Mouse (Mus musculus) heart, embryonic 11.5 days (tissue): ENCODE data around the gene Myt1l. TPM values are rescaled to one million over a fixed set of nuclear protein-coding genes. Genes with fewer than 3 reads are reported as not detected.

Experiments used
- ATAC-seq: fragments of 200-750 bp; cut with Nextera tagmentation; replicated peaks from 2 replicates; pipeline ENCODE4 v1.8.0; 2017; ENCODE audit warnings: moderate library complexity; ENCODE audit not compliant: insufficient number of reproducible peaks, low FRiP score, low TSS enrichment
- H3K27ac ChIP-seq: fragments of 300-500 bp; sonication (generic); 2 replicates; pipeline ENCODE4 v1.5.1; 2014; ENCODE audit warnings: mild to moderate bottlenecking, low read depth, low read length
- H3K27me3 ChIP-seq: fragments of 300-500 bp; sonication (generic); 2 replicates; pipeline ENCODE4 v1.6.1; 2014; ENCODE audit warnings: mild to moderate bottlenecking, low read length, mixed read lengths; ENCODE audit not compliant: control insufficient read depth, insufficient read depth
- H3K36me3 ChIP-seq: fragments of 300-500 bp; sonication (generic); 2 replicates; pipeline ENCODE4 v1.6.1; 2014; ENCODE audit warnings: mild to moderate bottlenecking, low read length, moderate library complexity, mixed read lengths; ENCODE audit not compliant: control insufficient read depth, insufficient read depth
- H3K4me1 ChIP-seq: fragments of 300-500 bp; sonication (generic); 2 replicates; pipeline ENCODE4 v1.6.1; 2014; ENCODE audit warnings: low read length; ENCODE audit not compliant: control insufficient read depth, insufficient read depth
- H3K4me2 ChIP-seq: fragments of 300-500 bp; sonication (generic); 2 replicates; pipeline ENCODE4 v1.6.1; 2014; ENCODE audit warnings: mild to moderate bottlenecking, moderate library complexity
- H3K4me3 ChIP-seq: fragments of 300-500 bp; sonication (generic); 2 replicates; pipeline ENCODE4 v1.5.1; 2014; ENCODE audit warnings: low read depth, low read length
- H3K9ac ChIP-seq: fragments of 300-500 bp; sonication (generic); 2 replicates; pipeline ENCODE4 v1.6.1; 2014; ENCODE audit warnings: mild to moderate bottlenecking, low read depth, low read length, moderate library complexity
- H3K9me3 ChIP-seq: fragments of 300-500 bp; sonication (generic); replicated peaks from 2 replicates; pipeline ENCODE4 v1.6.1; 2016; ENCODE audit warnings: low read length; ENCODE audit not compliant: control insufficient read depth
- whole genome bisulfite sequencing: fragments of 180-500 bp; shearing (Covaris S2); extraction: QIAGEN DNeasy Blood & Tissue Kit; methylation state at CpG from one replicate; pipeline ENCODE4 v1.1.7; 2014; ENCODE audit not compliant: insufficient replicate concordance; 5-methylcytosine and 5-hydroxymethylcytosine counted together
- polyA plus RNA-seq: library from polyadenylated mRNA; unstranded; fragments of >200 nt; fragmentation: Nextera tagmentation; extraction: Ambion mirVana; gene quantifications from 2 replicates; pipeline ENCODE4 v1.2.1, GENCODE M21; 2014

The Myt1l gene
- polyA plus RNA-seq, 1 experiment from 2014 or later: 1.1 TPM

DNA sequence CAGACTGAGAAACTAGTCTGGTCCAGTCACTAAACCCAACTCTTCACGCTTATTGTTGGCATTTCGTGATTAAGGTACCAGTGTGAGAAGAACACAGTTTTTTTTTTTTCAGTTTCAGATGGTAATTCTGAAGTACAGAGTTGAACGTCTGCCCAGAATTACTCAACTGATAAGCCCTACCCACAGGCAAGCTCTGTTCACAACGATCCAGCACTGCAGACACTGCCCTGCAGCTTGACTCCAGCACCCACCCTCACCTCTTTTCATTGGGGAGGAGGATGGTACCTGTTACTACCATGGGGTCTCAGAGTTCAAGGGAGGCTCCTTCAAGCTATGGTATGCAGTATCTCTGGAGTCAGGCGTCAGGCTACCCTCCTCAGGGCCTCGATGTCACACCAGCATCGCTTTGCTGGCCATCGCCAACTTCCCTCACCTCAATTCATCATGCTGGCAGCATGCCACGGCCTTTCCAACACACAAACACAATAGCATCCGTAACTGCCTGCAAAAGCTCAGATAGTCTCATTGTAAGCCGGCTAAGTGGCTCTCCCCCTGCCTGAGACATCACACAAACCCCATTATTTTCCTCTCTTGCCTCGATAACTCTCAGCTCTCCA lies 281.5 kb downstream of the Myt1l start:
- Histone ChIP-seq H3K27me3 (no peaks in the 10 kb centered on the region), H3K4me1 (no peaks in the 10 kb centered on the region), H3K9me3 (no peaks in the 10 kb centered on the region), H3K27ac (no peak overlapping the region), H3K9ac (no peak overlapping the region), H3K4me2 (no peak overlapping the region), H3K4me3 (no peak overlapping the region), H3K36me3 (no peaks in the 10 kb centered on the region)
- peak; percentile 49; the same call in 1 of the 2 replicates for ATAC-seq
- WGBS: 46% methylated on average over 12 of the region's 12 CpGs

DNA sequence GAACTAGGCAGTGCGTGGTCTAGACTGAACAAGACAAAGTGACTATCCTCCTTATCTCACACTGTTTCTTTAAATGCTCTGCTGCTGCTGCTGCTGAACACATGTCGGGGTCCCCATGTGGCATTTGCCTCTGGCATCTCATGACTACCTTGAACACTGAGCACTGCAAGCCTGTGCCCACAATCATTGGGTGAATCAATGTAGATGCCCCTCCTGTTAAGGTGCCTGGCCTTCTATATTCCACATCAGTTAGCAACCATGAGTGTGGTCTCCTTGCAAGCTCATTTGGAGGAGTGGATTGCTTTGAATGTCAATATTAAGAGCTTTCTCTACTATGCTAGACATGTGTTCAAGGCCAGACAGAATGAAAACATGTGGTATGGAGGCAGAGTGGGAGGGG lies 287.3 kb downstream of the Myt1l start:
- Histone ChIP-seq H3K9ac (no peak overlapping the region), H3K27ac (no peak overlapping the region), H3K4me3 (no peak overlapping the region), H3K4me2 (no peak overlapping the region), H3K36me3 (no peaks in the 10 kb centered on the region), H3K27me3 (no peaks in the 10 kb centered on the region), H3K4me1 (0 out of 2 replicates have a peak, but pooled peaks cover 3% of the 10 kb centered on the region), H3K9me3 (no peaks in the 10 kb centered on the region)
- no peak for ATAC-seq
- WGBS: 55% methylated on average over 2 of the region's 2 CpGs

DNA sequence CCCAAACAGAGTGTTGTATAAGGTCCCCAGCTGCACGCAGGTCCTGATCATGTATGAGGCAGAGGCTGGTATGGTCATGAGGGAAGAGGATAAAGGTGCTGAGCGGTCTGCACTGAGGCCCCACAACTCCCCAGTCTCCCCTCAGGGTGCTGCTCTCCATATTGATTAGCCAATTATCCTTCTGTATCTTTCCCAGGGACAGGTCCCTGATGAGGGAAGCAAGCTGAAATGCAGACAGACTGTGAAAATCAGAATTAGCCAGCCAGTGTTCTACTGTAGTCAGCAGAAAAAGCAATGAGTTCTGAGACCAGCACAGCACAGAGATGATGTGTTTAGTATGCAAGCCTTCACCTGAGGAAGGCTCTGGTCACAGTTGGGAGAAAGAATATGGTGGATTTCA lies 287.9 kb downstream of the Myt1l start:
- no peak overlapping the region for H3K27ac ChIP-seq
- no peak for ATAC-seq
- H3K4me2 ChIP-seq: no peak overlapping the region
- no peak overlapping the region for H3K9ac ChIP-seq
- H3K27me3 ChIP-seq: no peaks in the 10 kb centered on the region
- H3K36me3 ChIP-seq: no peaks in the 10 kb centered on the region
- 92% methylated on average over 2 of the region's 2 CpGs for WGBS
- 0 out of 2 replicates have a peak, but pooled peaks cover 3% of the 10 kb centered on the region for H3K4me1 ChIP-seq
- H3K9me3 ChIP-seq: no peaks in the 10 kb centered on the region
- H3K4me3 ChIP-seq: no peak overlapping the region

DNA sequence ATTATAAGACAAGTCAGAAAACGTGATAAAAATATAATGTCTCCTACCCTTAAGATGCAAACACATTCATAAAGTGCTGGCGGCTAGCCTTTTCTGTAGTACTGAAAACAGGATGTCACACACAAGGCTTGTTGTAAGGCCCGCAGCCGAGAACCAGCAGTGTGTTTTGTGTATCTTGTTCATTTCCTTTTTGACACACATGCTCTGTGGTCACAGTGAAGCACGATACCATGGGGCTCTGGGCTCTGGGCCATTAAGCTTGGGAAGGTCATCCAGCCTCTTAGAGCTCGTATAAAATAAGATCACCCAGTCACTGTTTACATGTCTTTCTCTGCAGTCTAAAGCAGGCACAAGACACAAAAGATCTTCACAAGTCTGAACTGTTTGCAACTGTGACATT lies 288.6 kb downstream of the Myt1l start:
- H3K27me3 ChIP-seq: no peaks in the 10 kb centered on the region; the same call in 1 of the 2 replicates
- H3K4me3 ChIP-seq: no peak overlapping the region
- no peaks in the 10 kb centered on the region for H3K36me3 ChIP-seq
- no peak overlapping the region for H3K9ac ChIP-seq
- H3K4me1 ChIP-seq: 0 out of 2 replicates have a peak, but pooled peaks cover 3% of the 10 kb centered on the region
- WGBS: 59% methylated on average over 6 of the region's 6 CpGs
- H3K27ac ChIP-seq: no peak overlapping the region
- H3K9me3 ChIP-seq: no peaks in the 10 kb centered on the region
- H3K4me2 ChIP-seq: no peak overlapping the region
- ATAC-seq: no peak

DNA sequence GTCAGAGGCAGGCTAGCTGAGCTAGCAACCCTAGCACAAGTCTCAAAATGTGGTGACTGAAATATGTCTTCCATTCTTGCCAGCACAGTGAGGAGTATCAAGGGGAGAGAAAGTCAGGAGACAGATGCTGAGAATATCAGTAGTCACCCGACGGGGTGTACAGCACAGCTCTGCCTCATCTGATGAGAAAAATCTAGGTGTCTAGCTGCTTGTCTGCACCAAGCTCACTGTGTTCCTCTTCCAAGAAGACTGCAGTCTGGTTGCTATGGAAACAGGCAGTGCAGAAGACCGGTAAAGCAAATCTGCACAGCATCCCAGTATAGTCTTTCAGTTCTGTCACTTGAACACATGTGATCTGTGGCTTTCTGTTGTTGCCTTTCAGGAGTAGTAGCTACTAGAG lies 294.0 kb downstream of the Myt1l start:
- H3K36me3 ChIP-seq: no peaks in the 10 kb centered on the region
- no peaks in the 10 kb centered on the region for H3K9me3 ChIP-seq
- 0 out of 2 replicates have a peak, but pooled peaks cover 1% of the 10 kb centered on the region for H3K4me1 ChIP-seq
- WGBS: 63% methylated on average over 3 of the region's 3 CpGs
- H3K4me2 ChIP-seq: no peak overlapping the region
- ATAC-seq: no peak
- no peaks in the 10 kb centered on the region; the same call in 1 of the 2 replicates for H3K27me3 ChIP-seq
- no peak overlapping the region for H3K27ac ChIP-seq
- H3K4me3 ChIP-seq: no peak overlapping the region
- no peak overlapping the region for H3K9ac ChIP-seq

DNA sequence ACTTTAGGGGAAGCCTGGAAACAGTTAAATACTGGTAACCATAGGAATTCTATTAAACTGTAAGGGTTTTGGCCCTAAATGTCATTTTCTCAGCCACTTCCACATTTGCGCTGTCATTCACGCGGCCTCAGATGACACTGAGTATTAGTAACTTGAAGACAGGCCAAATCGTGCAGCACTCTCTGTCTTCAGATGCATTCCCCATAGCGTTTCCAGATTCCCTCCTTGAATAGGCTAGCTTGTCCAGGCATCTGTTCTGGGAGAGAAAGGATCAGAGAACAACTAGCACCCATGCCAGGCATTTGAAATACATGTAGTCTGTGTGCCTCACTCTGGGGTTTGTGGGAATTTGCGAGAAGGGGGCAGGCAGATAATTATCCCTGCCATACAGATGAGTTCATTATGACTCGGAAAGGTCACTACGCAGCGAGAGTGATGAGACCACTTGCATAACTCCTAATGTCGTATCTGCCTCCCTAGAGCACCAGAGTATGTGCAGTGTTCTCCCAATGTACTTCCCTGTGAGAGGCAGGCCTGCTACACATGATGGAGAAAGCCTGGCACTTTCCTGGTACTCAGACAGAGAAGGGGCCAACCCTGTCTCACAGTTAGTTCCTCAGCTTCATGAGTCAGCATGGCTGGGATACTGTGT lies 295.7 kb downstream of the Myt1l start:
- no peaks in the 10 kb centered on the region; the same call in 1 of the 2 replicates for H3K27me3 ChIP-seq
- no peak overlapping the region for H3K4me2 ChIP-seq
- no peak for ATAC-seq
- H3K4me1 ChIP-seq: no peaks in the 10 kb centered on the region
- H3K36me3 ChIP-seq: no peaks in the 10 kb centered on the region
- H3K9me3 ChIP-seq: no peaks in the 10 kb centered on the region
- H3K4me3 ChIP-seq: no peak overlapping the region
- 81% methylated on average over 10 of the region's 10 CpGs for WGBS
- no peak overlapping the region for H3K27ac ChIP-seq
- H3K9ac ChIP-seq: no peak overlapping the region

DNA sequence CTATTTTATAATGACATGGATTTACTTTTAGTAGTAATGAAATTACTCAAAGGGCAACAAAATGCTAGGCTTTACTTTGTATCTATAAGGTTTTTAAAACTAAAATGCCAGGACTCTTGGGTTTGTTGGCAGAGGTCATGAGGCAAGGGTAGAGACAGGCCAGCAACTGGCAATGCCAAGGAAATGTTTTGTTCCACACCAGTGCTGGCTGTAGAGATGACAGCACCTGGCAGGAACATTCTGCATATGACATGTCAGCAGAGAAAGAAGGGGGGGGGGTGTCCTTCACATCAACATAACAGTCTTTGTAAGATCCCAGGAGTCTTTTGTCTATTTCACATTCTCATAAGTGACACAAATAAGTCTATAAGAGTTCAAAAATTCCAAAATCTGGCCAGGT lies 302.4 kb downstream of the Myt1l start:
- ATAC-seq: no peak
- Histone ChIP-seq H3K4me3 (no peak overlapping the region), H3K27ac (no peak overlapping the region), H3K27me3 (no peaks in the 10 kb centered on the region), H3K9me3 (no peaks in the 10 kb centered on the region), H3K9ac (no peak overlapping the region), H3K4me1 (no peaks in the 10 kb centered on the region), H3K4me2 (no peak overlapping the region), H3K36me3 (no peaks in the 10 kb centered on the region)

DNA sequence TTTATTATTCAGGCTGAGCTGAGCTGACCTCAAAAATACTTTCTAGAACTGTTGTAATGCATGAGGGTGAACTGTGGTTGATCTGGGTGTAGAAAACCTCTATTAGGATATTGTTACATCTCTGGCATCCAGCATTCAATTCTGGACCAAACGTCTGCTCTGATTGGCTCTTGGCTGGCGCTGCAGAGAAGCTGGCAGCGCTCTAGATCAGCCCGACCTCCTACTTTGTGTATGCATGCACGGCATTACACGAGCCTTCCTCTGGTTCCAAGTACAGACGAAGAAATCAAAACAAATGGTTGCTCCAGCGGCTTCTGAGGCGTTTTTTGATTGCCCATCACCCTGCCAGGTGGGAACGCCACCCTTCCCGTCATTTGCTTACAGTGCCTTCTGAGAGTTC lies 303.2 kb downstream of the Myt1l start:
- H3K4me2 ChIP-seq: no peak overlapping the region
- no peak overlapping the region for H3K9ac ChIP-seq

DNA sequence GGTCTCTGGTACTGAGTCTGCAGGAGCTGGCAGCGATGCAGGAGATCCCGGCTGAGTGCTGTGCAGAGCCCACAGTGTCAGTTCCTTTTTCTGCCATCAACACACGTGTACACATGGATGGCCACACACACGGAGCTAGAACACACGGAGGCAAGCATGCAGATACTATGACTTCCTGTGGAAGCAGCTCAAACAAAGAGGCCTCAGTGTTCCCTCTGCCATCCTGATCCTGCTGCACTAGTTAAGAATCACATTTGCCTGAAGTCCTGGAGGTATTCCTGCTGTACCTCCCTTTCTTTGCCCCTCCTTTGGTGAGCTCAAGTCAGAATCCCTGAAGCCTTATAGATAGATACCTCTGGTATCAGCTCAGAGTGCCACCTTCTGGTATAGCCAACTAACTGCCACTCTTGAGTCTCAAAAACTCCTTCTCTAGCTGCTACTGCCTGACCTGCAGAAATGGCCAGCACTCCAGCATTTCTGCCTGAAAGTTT lies 309.2 kb downstream of the Myt1l start:
- no peaks in the 10 kb centered on the region for H3K27me3 ChIP-seq
- ATAC-seq: no peak
- H3K36me3 ChIP-seq: no peaks in the 10 kb centered on the region
- no peak overlapping the region for H3K9ac ChIP-seq
- H3K27ac ChIP-seq: no peak overlapping the region
- 70% methylated on average over 5 of the region's 5 CpGs for WGBS
- H3K4me3 ChIP-seq: no peak overlapping the region
- H3K4me1 ChIP-seq: no peaks in the 10 kb centered on the region; the same call in 1 of the 2 replicates
- no peak overlapping the region for H3K4me2 ChIP-seq
- H3K9me3 ChIP-seq: no peaks in the 10 kb centered on the region

More for the DNA sequence above, 303.2 kb downstream of the Myt1l start:
- no peaks in the 10 kb centered on the region for H3K27me3 ChIP-seq
- no peak for ATAC-seq
- no peak overlapping the region for H3K4me3 ChIP-seq
- no peaks in the 10 kb centered on the region for H3K9me3 ChIP-seq
- H3K36me3 ChIP-seq: no peaks in the 10 kb centered on the region
- H3K27ac ChIP-seq: no peak overlapping the region
- WGBS: 69% methylated on average over 11 of the region's 11 CpGs
- no peaks in the 10 kb centered on the region for H3K4me1 ChIP-seq
